Mouse (Mus musculus) neural tube, embryonic 14.5 days (tissue): ENCODE results near the gene Ctnnbl1. TPM values are rescaled to one million over a fixed set of nuclear protein-coding genes. Genes with fewer than 3 reads are reported as not detected.

Experiments
- ATAC-seq: fragments of 200-750 bp; cut with Nextera tagmentation; 2 replicates; pipeline ENCODE4 v1.8.0; 2017; ENCODE audit warnings: low read depth, mild to moderate bottlenecking, moderate TSS enrichment, moderate library complexity
- H3K27ac ChIP-seq: fragments of 300-500 bp; sonication (generic); 2 replicates; pipeline ENCODE4 v1.5.1; 2014; ENCODE audit warnings: low read depth, mild to moderate bottlenecking, control low read depth, low read length, moderate library complexity, mixed read lengths
- H3K27me3 ChIP-seq: fragments of 300-500 bp; sonication (generic); 2 replicates; pipeline ENCODE4 v1.6.1; 2014; ENCODE audit warnings: low read length; ENCODE audit not compliant: control insufficient read depth, insufficient read depth
- H3K36me3 ChIP-seq: fragments of 300-500 bp; sonication (generic); 2 replicates; pipeline ENCODE4 v1.6.1; 2014; ENCODE audit warnings: low read length, mixed read lengths; ENCODE audit not compliant: control insufficient read depth, insufficient read depth
- H3K4me1 ChIP-seq: fragments of 300-500 bp; sonication (generic); 2 replicates; pipeline ENCODE4 v1.6.1; 2014; ENCODE audit warnings: low read length; ENCODE audit not compliant: control insufficient read depth, insufficient read depth
- H3K4me2 ChIP-seq: fragments of 300-500 bp; sonication (generic); 2 replicates; pipeline ENCODE4 v1.6.1; 2014; ENCODE audit warnings: mild to moderate bottlenecking, low read depth, low read length, control low read depth
- H3K4me3 ChIP-seq: fragments of 300-500 bp; sonication (generic); 2 replicates; pipeline ENCODE4 v1.5.1; 2014; ENCODE audit warnings: low read depth, low read length, control low read depth, mixed read lengths
- H3K9ac ChIP-seq: fragments of 300-500 bp; sonication (generic); replicated peaks from 2 replicates; pipeline ENCODE4 v1.6.1; 2014; ENCODE audit warnings: low read depth, mild to moderate bottlenecking, control low read depth, low read length, mixed read lengths
- H3K9me3 ChIP-seq: fragments of 300-500 bp; sonication (generic); 2 replicates; pipeline ENCODE4 v1.6.1; 2016; ENCODE audit warnings: low read length; ENCODE audit not compliant: control insufficient read depth
- WGBS: fragments of 180-500 bp; shearing (Covaris S2); extraction: QIAGEN DNeasy Blood & Tissue Kit; methylation state at CpG from one replicate; pipeline ENCODE4 v1.1.7; 2014; 5-methylcytosine and 5-hydroxymethylcytosine counted together
- polyA plus RNA-seq: library from polyadenylated mRNA; unstranded; fragments of >200 nt; fragmentation: Nextera tagmentation; extraction: Ambion mirVana; gene quantifications from 2 replicates; pipeline ENCODE4 v1.2.1, GENCODE M21; 2014

Gene Ctnnbl1
- polyA plus RNA-seq, 1 experiment from 2014 or later: 59.4 TPM

GRCm38 (mm10) chr2:157859046-157859701, 122.0 kb downstream of the Ctnnbl1 start:
- no peaks in the 10 kb centered on the region for H3K27me3 ChIP-seq
- 62% methylated on average over 8 of the region's 8 CpGs for WGBS
- no peak overlapping the region for H3K4me2 ChIP-seq
- no peaks in the 10 kb centered on the region for H3K36me3 ChIP-seq
- H3K4me1 ChIP-seq: peaks cover 21% of the 10 kb centered on the region; the same call in 1 of the 2 replicates
- H3K4me3 ChIP-seq: no peak overlapping the region
- H3K9me3 ChIP-seq: no peaks in the 10 kb centered on the region
- no peak overlapping the region for H3K9ac ChIP-seq
- ATAC-seq: no peak
- peak overlapping the region; percentile 58 for H3K27ac ChIP-seq

DNA sequence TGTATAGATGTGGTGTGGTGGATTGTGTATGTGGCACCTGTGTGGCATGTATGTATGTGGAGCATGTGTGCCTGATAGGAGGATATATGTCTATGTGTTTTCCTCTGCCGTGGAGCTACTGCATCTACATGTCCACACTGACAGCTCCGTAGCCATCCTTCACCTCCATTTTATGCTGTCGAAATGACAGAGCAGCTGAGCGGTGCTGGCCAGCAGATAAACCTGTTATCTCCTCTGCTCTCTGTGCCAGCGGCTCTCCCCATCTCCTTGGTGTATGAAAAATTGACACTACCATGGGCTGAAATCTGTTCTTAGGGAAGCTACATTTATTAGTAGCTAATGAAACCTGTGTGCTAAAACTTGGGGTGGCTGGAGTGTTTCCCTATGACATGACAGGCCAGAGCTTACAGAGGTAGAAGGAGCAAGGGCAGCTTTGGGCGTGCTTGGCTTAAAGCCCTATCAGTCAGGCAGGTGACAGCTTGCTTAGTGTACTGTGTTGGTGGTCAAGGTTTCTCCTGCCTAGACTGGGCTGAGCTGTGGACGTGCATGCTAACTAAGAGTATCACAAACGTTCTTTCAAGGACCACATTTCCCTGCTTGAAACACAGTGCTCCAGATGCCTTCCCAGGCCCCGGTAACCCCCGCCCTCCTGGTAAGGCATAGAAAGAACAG, 124.2 kb downstream of the Ctnnbl1 start:
- H3K4me2 ChIP-seq: no peak overlapping the region
- H3K36me3 ChIP-seq: no peaks in the 10 kb centered on the region
- H3K9ac ChIP-seq: no peak overlapping the region; the same call in 1 of the 2 replicates
- H3K27ac ChIP-seq: peak overlapping the region; percentile 23
- peaks cover 21% of the 10 kb centered on the region; the same call in 1 of the 2 replicates for H3K4me1 ChIP-seq
- no peak overlapping the region for H3K4me3 ChIP-seq
- 65% methylated on average over 10 of the region's 10 CpGs for WGBS
- no peaks in the 10 kb centered on the region for H3K9me3 ChIP-seq
- no peak for ATAC-seq
- no peaks in the 10 kb centered on the region for H3K27me3 ChIP-seq

DNA sequence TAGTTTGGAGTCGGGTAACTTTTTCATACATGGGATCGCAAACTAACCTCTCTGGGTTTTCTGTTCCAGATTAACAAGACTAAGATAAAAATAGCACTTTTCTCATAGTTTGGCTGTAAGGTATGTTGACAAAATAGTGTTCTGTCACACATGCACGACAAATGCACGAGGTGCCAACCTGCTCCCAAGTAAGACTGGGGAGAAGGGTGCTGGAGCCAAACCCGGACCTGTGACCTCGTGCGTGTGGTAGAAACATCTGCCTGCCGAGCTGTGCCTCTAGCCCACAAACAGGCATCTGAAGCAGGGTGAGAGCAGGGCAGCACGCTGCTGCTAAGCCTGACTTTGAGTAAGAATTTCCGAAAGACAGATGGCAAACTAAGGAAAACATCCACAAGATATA, 125.1 kb downstream of the Ctnnbl1 start:
- H3K27ac ChIP-seq: no peak overlapping the region
- WGBS: 85% methylated on average over 10 of the region's 10 CpGs
- no peak overlapping the region for H3K4me3 ChIP-seq
- no peak for ATAC-seq
- H3K4me1 ChIP-seq: peaks cover 21% of the 10 kb centered on the region; the same call in 1 of the 2 replicates
- no peak overlapping the region for H3K4me2 ChIP-seq
- no peaks in the 10 kb centered on the region for H3K27me3 ChIP-seq
- no peaks in the 10 kb centered on the region for H3K36me3 ChIP-seq
- no peak overlapping the region for H3K9ac ChIP-seq
- no peaks in the 10 kb centered on the region for H3K9me3 ChIP-seq

DNA sequence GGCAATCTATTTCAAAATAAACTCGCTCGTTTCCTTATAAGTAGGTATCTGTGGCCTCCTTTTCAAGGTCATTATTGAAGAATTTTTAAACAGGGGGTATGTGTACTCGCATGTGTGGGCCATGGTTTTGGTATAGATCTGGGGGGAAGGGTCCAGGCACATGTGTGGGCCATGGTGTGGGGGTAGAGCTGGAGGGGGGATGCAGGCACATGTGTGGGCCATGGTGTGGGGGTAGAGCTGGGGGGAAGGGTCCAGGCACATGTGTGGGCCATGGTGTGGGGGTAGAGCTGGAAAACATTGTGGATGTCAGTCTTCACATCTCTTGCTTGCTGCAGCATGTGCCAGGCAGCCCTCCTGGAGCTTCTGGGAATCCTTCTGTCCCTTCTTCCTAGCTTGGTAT, 129.9 kb downstream of the Ctnnbl1 start:
- H3K27me3 ChIP-seq: no peaks in the 10 kb centered on the region
- no peak overlapping the region for H3K27ac ChIP-seq
- no peak for ATAC-seq
- H3K4me3 ChIP-seq: no peak overlapping the region
- 96% methylated on average over 3 of the region's 3 CpGs for WGBS
- no peak overlapping the region for H3K9ac ChIP-seq
- H3K4me1 ChIP-seq: no peaks in the 10 kb centered on the region
- H3K4me2 ChIP-seq: no peak overlapping the region
- no peaks in the 10 kb centered on the region for H3K9me3 ChIP-seq
- no peaks in the 10 kb centered on the region for H3K36me3 ChIP-seq

GRCm38 (mm10) chr2:157870247-157870646, 133.0 kb downstream of the Ctnnbl1 start:
- WGBS: 81% methylated on average over 6 of the region's 6 CpGs

DNA sequence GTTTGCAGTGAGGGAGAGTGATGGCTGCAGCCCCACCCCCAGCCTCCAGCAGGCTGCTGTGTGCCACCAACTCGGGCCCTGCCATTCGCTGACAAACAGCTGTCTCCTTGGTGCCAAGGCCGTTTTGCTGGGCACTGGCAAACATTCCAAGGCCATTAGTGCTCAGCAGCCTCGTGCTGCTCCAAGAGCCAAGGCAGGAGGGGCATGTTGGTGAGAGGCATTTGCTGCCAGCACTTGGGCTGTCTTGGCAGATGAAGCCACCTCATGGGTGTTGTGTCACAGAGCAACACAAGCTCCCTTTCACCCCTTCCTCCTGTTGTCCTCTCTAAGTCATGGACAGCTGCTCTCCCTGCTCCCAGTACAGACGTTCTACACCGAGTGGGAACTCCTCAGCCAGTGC, 136.0 kb downstream of the Ctnnbl1 start:
- no peaks in the 10 kb centered on the region for H3K36me3 ChIP-seq
- no peak overlapping the region for H3K27ac ChIP-seq
- no peak overlapping the region for H3K9ac ChIP-seq
- H3K4me2 ChIP-seq: no peak overlapping the region
- H3K4me3 ChIP-seq: no peak overlapping the region
- no peaks in the 10 kb centered on the region for H3K9me3 ChIP-seq
- WGBS: 65% methylated on average over 6 of the region's 6 CpGs
- H3K4me1 ChIP-seq: peaks cover 7% of the 10 kb centered on the region
- H3K27me3 ChIP-seq: no peaks in the 10 kb centered on the region
- ATAC-seq: peak; percentile 28; the same call in 1 of the 2 replicates

More at GRCm38 (mm10) chr2:157870247-157870646, 133.0 kb downstream of the Ctnnbl1 start:
- Histone ChIP-seq H3K36me3 (no peaks in the 10 kb centered on the region), H3K4me2 (no peak overlapping the region), H3K4me3 (no peak overlapping the region), H3K9ac (no peak overlapping the region), H3K27me3 (no peaks in the 10 kb centered on the region), H3K9me3 (no peaks in the 10 kb centered on the region), H3K27ac (no peak overlapping the region), H3K4me1 (peaks cover 4% of the 10 kb centered on the region; the same call in 1 of the 2 replicates)
- no peak for ATAC-seq

DNA sequence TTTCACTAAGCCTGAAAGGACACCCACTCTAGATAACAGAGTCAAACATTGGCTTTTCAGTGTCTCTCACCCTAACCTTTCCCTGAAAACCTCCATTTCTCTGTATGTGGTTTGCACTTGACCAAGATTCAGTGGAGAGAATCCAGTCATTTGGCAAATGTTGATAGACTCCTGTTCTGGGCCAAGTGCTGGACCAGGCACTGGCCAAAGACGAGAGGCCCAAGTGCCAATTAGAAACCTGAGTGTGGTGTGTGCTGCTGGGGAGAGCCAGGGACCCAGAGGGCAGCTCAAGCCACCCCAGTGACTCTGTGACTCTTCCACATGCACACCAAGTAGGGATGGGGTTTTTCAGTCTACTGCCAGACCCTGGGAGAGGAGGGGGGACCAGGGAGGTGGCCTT, 136.5 kb downstream of the Ctnnbl1 start:
- no peak overlapping the region for H3K27ac ChIP-seq
- H3K27me3 ChIP-seq: no peaks in the 10 kb centered on the region
- H3K36me3 ChIP-seq: no peaks in the 10 kb centered on the region
- peaks cover 7% of the 10 kb centered on the region for H3K4me1 ChIP-seq
- no peak overlapping the region for H3K4me3 ChIP-seq
- ATAC-seq: no peak
- WGBS: 88% methylated on average over 1 of the region's 1 CpGs
- no peak overlapping the region for H3K4me2 ChIP-seq
- H3K9me3 ChIP-seq: no peaks in the 10 kb centered on the region
- no peak overlapping the region for H3K9ac ChIP-seq

DNA sequence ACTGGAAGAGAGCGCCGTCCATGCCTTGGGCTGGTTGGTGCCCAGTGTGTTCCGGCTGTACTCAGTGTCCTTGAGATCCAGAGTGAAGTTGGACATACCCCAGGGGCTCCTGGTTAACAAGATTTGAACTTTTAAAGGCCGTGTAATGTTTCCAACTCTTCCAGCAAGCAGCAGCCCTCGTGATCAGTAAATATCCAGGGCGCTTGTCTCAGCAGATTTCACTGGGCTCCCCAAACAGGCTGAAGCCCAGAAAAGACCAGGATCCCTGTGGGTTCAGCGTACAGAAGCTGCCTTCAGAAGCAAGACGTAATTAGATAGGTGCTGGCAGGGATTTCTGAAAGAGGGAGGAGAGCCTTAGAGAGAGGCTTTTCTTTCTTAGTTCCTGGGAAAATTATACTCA, 137.9 kb downstream of the Ctnnbl1 start:
- ATAC-seq: no peak
- Histone ChIP-seq H3K27ac (no peak overlapping the region), H3K4me3 (no peak overlapping the region), H3K9ac (no peak overlapping the region), H3K36me3 (no peaks in the 10 kb centered on the region), H3K4me1 (peaks cover 7% of the 10 kb centered on the region), H3K27me3 (no peaks in the 10 kb centered on the region), H3K4me2 (no peak overlapping the region), H3K9me3 (no peaks in the 10 kb centered on the region)
- WGBS: 76% methylated on average over 8 of the region's 8 CpGs

DNA sequence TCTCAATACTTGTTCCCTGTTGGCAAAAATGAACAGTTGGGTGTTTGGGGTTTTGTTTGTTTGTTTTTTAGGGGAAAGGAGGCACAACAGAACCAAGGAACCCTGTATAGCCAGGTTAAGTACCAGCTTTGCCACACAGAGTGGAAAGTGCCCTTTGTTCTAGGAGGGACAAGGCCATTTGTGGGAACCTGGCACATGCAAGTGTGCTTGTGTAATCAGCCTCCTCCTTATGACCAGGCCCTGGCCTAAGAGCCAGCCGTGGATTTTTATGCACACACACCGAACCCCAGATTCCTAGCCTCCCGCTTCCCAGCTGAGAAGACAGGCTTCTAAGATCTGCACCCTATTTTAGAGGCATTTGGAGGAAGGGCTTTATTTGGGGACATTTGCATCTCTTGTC, 140.2 kb downstream of the Ctnnbl1 start:
- Histone ChIP-seq H3K36me3 (no peaks in the 10 kb centered on the region), H3K27me3 (no peaks in the 10 kb centered on the region), H3K9ac (no peak overlapping the region), H3K4me3 (no peak overlapping the region), H3K4me2 (no peak overlapping the region), H3K27ac (peak overlapping the region; percentile 25; the same call in 1 of the 2 replicates), H3K9me3 (no peaks in the 10 kb centered on the region), H3K4me1 (peaks cover 25% of the 10 kb centered on the region)
- WGBS: 97% methylated on average over 3 of the region's 3 CpGs
- no peak for ATAC-seq
